Mouse (Mus musculus) hindbrain, embryonic 14.5 days (tissue): ENCODE measurements at regions not wholly inside any gene's neighbourhood (a gene's known extent, or its start where the extent isn't known, plus 50 kb on each side); places are given as distances from the start of the nearest gene placed in this dataset.
"Not testable (repeated sequence)": the region's sequence is repeated elsewhere in the genome, so short reads cannot be mapped to it uniquely, and the experiment has no call there.

ENCODE experiments used
- ATAC-seq: fragments of 200-750 bp; cut with Nextera tagmentation; 2 replicates; pipeline ENCODE4 v1.8.0; 2017; ENCODE audit warnings: moderate number of reproducible peaks, mild to moderate bottlenecking, moderate TSS enrichment, moderate library complexity; ENCODE audit not compliant: low FRiP score
- DNase-seq: peaks from one replicate; pipeline ENCODE4 v3.0.0-alpha.2; 2015; ENCODE audit warnings: low spot score
- H3K27ac ChIP-seq: fragments of 300-500 bp; sonication (generic); 2 replicates; pipeline ENCODE4 v1.5.1; 2014; ENCODE audit warnings: mild to moderate bottlenecking, moderate library complexity
- H3K27me3 ChIP-seq: fragments of 300-500 bp; sonication (generic); 2 replicates; pipeline ENCODE4 v1.6.1; 2014; ENCODE audit warnings: mild to moderate bottlenecking, low read length, mixed read lengths; ENCODE audit not compliant: control insufficient read depth, insufficient read depth
- H3K36me3 ChIP-seq: fragments of 300-500 bp; sonication (generic); replicated peaks from 2 replicates; pipeline ENCODE4 v1.6.1; 2014; ENCODE audit not compliant: control insufficient read depth, insufficient read depth
- H3K4me1 ChIP-seq: fragments of 300-500 bp; sonication (generic); replicated peaks from 2 replicates; pipeline ENCODE4 v1.6.1; 2014; ENCODE audit warnings: antibody characterized with exemption, low read length, mixed read lengths; ENCODE audit not compliant: control insufficient read depth, insufficient read depth
- H3K4me2 ChIP-seq: fragments of 300-500 bp; sonication (generic); replicated peaks from 2 replicates; pipeline ENCODE4 v1.6.1; 2014; ENCODE audit warnings: mild to moderate bottlenecking, moderate library complexity
- H3K4me3 ChIP-seq: fragments of 300-500 bp; sonication (generic); replicated peaks from 2 replicates; pipeline ENCODE4 v1.5.1; 2014; ENCODE audit warnings: mild to moderate bottlenecking, low read length
- H3K9ac ChIP-seq: fragments of 300-500 bp; sonication (generic); 2 replicates; pipeline ENCODE4 v1.6.1; 2014
- H3K9me3 ChIP-seq: fragments of 300-500 bp; sonication (generic); 2 replicates; pipeline ENCODE4 v1.6.1; 2016; ENCODE audit warnings: low read length; ENCODE audit not compliant: control insufficient read depth
- WGBS: fragments of 180-500 bp; shearing (Covaris S2); extraction: QIAGEN DNeasy Blood & Tissue Kit; methylation state at CpG from one replicate; pipeline ENCODE4 v1.1.7; 2014; 5-methylcytosine and 5-hydroxymethylcytosine counted together

- WGBS: 83% methylated on average over 3 of the region's 3 CpGs
- Histone ChIP-seq H3K27ac (no peak overlapping the region), H3K4me3 (no peak overlapping the region), H3K36me3 (no peaks in the 10 kb centered on the region), H3K4me1 (0 out of 2 replicates have a peak, but pooled peaks cover 7% of the 10 kb centered on the region), H3K9ac (no peak overlapping the region), H3K27me3 (no peaks in the 10 kb centered on the region), H3K9me3 (no peaks in the 10 kb centered on the region), H3K4me2 (no peak overlapping the region)
- no peak for DNase-seq
- no peak for ATAC-seq
Measured at GRCm38 (mm10) chr12:5759485-5759884, 384.0 kb upstream of the Klhl29 start.

- no peak overlapping the region for H3K27ac ChIP-seq
- ATAC-seq (no peak), DNase-seq (no peak)
- WGBS: 90% methylated on average over 2 of the region's 2 CpGs
- no peak overlapping the region for H3K9ac ChIP-seq
- no peak overlapping the region for H3K4me3 ChIP-seq
- no peaks in the 10 kb centered on the region for H3K27me3 ChIP-seq
- no peaks in the 10 kb centered on the region for H3K9me3 ChIP-seq
- H3K36me3 ChIP-seq: no peaks in the 10 kb centered on the region
- no peak overlapping the region for H3K4me2 ChIP-seq
- no peaks in the 10 kb centered on the region for H3K4me1 ChIP-seq
Measured at GRCm38 (mm10) chr12:5757766-5758165, 382.3 kb upstream of the Klhl29 start.

GRCm38 (mm10) chr12:5757361-5757760, 381.9 kb upstream of the Klhl29 start:
- Histone ChIP-seq H3K36me3 (no peaks in the 10 kb centered on the region), H3K4me2 (no peak overlapping the region), H3K27ac (no peak overlapping the region), H3K9me3 (no peaks in the 10 kb centered on the region), H3K4me3 (no peak overlapping the region), H3K9ac (no peak overlapping the region), H3K27me3 (no peaks in the 10 kb centered on the region), H3K4me1 (no peaks in the 10 kb centered on the region)
- no peak for DNase-seq
- no peak for ATAC-seq
- WGBS: 87% methylated on average over 4 of the region's 4 CpGs

- 87% methylated on average over 1 of the region's 1 CpGs for WGBS
- H3K27ac ChIP-seq: no peak overlapping the region
- no peak overlapping the region for H3K9ac ChIP-seq
- no peak for ATAC-seq
- no peak overlapping the region for H3K4me2 ChIP-seq
- H3K4me1 ChIP-seq: no peaks in the 10 kb centered on the region
- H3K9me3 ChIP-seq: no peaks in the 10 kb centered on the region
- H3K27me3 ChIP-seq: no peaks in the 10 kb centered on the region
- no peak for DNase-seq
- H3K36me3 ChIP-seq: no peaks in the 10 kb centered on the region
- H3K4me3 ChIP-seq: no peak overlapping the region
Measured at GRCm38 (mm10) chr12:5753831-5754230, 378.3 kb upstream of the Klhl29 start.

GRCm38 (mm10) chr12:5744086-5744709, 368.7 kb upstream of the Klhl29 start:
- H3K4me3 ChIP-seq: no peak overlapping the region
- ATAC-seq: no peak

GRCm38 (mm10) chr12:5736066-5736465, 360.6 kb upstream of the Klhl29 start:
- H3K4me1 ChIP-seq: peaks cover 5% of the 10 kb centered on the region; the same call in 1 of the 2 replicates
- no peaks in the 10 kb centered on the region for H3K36me3 ChIP-seq
- H3K9me3 ChIP-seq: no peaks in the 10 kb centered on the region
- H3K27me3 ChIP-seq: no peaks in the 10 kb centered on the region
- 60% methylated on average over 1 of the region's 1 CpGs for WGBS
- H3K4me2 ChIP-seq: no peak overlapping the region
- ATAC-seq: no peak
- H3K9ac ChIP-seq: no peak overlapping the region
- DNase-seq: no peak
- H3K4me3 ChIP-seq: no peak overlapping the region
- no peak overlapping the region for H3K27ac ChIP-seq

More at GRCm38 (mm10) chr12:5744086-5744709, 368.7 kb upstream of the Klhl29 start:
- 73% methylated on average over 2 of the region's 2 CpGs for WGBS
- no peak overlapping the region for H3K4me2 ChIP-seq
- no peak overlapping the region for H3K27ac ChIP-seq
- no peak for DNase-seq
- H3K27me3 ChIP-seq: no peaks in the 10 kb centered on the region
- H3K4me1 ChIP-seq: no peaks in the 10 kb centered on the region
- no peak overlapping the region for H3K9ac ChIP-seq
- peaks cover 9% of the 10 kb centered on the region; the same call in 1 of the 2 replicates for H3K9me3 ChIP-seq
- no peaks in the 10 kb centered on the region for H3K36me3 ChIP-seq

GRCm38 (mm10) chr12:5734902-5735301, 359.4 kb upstream of the Klhl29 start:
- no peak overlapping the region for H3K27ac ChIP-seq
- WGBS: 82% methylated on average over 3 of the region's 3 CpGs
- H3K36me3 ChIP-seq: no peaks in the 10 kb centered on the region
- no peaks in the 10 kb centered on the region for H3K9me3 ChIP-seq
- DNase-seq: no peak
- no peak for ATAC-seq
- H3K4me3 ChIP-seq: no peak overlapping the region
- no peaks in the 10 kb centered on the region for H3K27me3 ChIP-seq
- peaks cover 5% of the 10 kb centered on the region; the same call in 1 of the 2 replicates for H3K4me1 ChIP-seq
- no peak overlapping the region for H3K4me2 ChIP-seq
- H3K9ac ChIP-seq: no peak overlapping the region

GRCm38 (mm10) chr12:5723113-5723512, 347.6 kb upstream of the Klhl29 start:
- Histone ChIP-seq H3K4me3 (no peak overlapping the region), H3K27ac (no peak overlapping the region), H3K4me2 (no peak overlapping the region), H3K36me3 (no peaks in the 10 kb centered on the region), H3K9me3 (no peaks in the 10 kb centered on the region), H3K4me1 (no peaks in the 10 kb centered on the region), H3K27me3 (no peaks in the 10 kb centered on the region), H3K9ac (no peak overlapping the region)
- no peak for DNase-seq
- ATAC-seq: no peak
- WGBS: 88% methylated on average over 1 of the region's 1 CpGs

GRCm38 (mm10) chr12:5717527-5717926, 342.0 kb upstream of the Klhl29 start:
- H3K27ac ChIP-seq, H3K9ac ChIP-seq, H3K9me3 ChIP-seq, H3K4me2 ChIP-seq, ATAC-seq, H3K4me1 ChIP-seq, H3K27me3 ChIP-seq, DNase-seq, H3K4me3 ChIP-seq, H3K36me3 ChIP-seq: not testable (repeated sequence)
